Comparison of ENCODE assay signal across 9 mouse cellular contexts in genomic region chr12:84132265-84132664, GRCm38 (mm10). TPM values are rescaled to one million over a fixed set of nuclear protein-coding genes. Genes with fewer than 3 reads are reported as not detected.
DNase-seq lines count a peak whose midpoint lies in the region; ATAC-seq and TF ChIP-seq lines count a peak whose summit lies in the region.
"Had no signal": no experiment of that assay in that cellular context is flagged by ENCODE, and none has a peak within 500 bp of the region (broad histone marks: within the 10 kb centered on the region; RNA-seq: fewer than 3 reads in every experiment).

No protein-coding gene starts in this region.

- no peaks in the 10 kb centered on the region for H3K4me1 ChIP-seq in intestine, postnatal 0 days (replicated peaks; ENCODE audit: control insufficient read depth, insufficient read depth, low read length)
- no peaks in the 10 kb centered on the region for H3K4me1 ChIP-seq in intestine, embryonic 15.5 days (replicated peaks)
- peaks cover 0 to 16% of the 10 kb centered on the region in 2 experiments; a peak in 2 of 4 replicates for H3K4me1 ChIP-seq in CH12.LX (ENCODE audit: control insufficient read depth in 1 of 2, insufficient read depth in 2 of 2)
- peaks cover 1% of the 10 kb centered on the region; the same call in 1 of the 2 replicates for H3K4me1 ChIP-seq in bone marrow, adult 2 months (ENCODE audit: control insufficient read depth, insufficient read depth, low read length)
- H3K4me1 ChIP-seq in heart, embryonic 10.5 days, result no peaks in the 10 kb centered on the region
- H3K4me1 ChIP-seq in heart, embryonic 12.5 days (replicated peaks), result no peaks in the 10 kb centered on the region
- H3K4me1 ChIP-seq: limb, embryonic 15.5 days had no signal

- no peaks in the 10 kb centered on the region for H3K27me3 ChIP-seq in intestine, postnatal 0 days (replicated peaks; ENCODE audit: control insufficient read depth, insufficient read depth, low read length)
- no peaks in the 10 kb centered on the region for H3K27me3 ChIP-seq in intestine, embryonic 15.5 days (replicated peaks)
- H3K27me3 ChIP-seq in CH12.LX (replicated peaks), result no peaks in the 10 kb centered on the region
- no peaks in the 10 kb centered on the region for H3K27me3 ChIP-seq in heart, embryonic 10.5 days (ENCODE audit: insufficient read depth, poor library complexity, severe bottlenecking)
- no peaks in the 10 kb centered on the region for H3K27me3 ChIP-seq in heart, embryonic 12.5 days (replicated peaks)
- H3K27me3 ChIP-seq: limb, embryonic 15.5 days had no signal

- in situ Hi-C loops in CH12.LX (cut with MboI; ENCODE audit: low pct_ligation_motif_present, low pct_unique_long_range_greater_than_20kb, low sequenced_read_pairs), result no loop called here

- TF ChIP-seq RAD21 in CH12.LX (IDR thresholded peaks at IDR 0.05; ENCODE audit: low read depth, low read length), result peak; percentile 64

- H3K4me3 ChIP-seq in intestine, postnatal 0 days (ENCODE audit: low read depth, low read length), result no peak overlapping the region
- H3K4me3 ChIP-seq in intestine, embryonic 15.5 days (replicated peaks), result no peak overlapping the region
- no peak overlapping the region for H3K4me3 ChIP-seq in CH12.LX (replicated peaks in 1 of 3; ENCODE audit: low read depth in 2 of 3, low read length in 2 of 3, poor library complexity in 1 of 3)
- no peak overlapping the region for H3K4me3 ChIP-seq in bone marrow, adult 2 months (replicated peaks; ENCODE audit: control insufficient read depth, low read depth, low read length)
- H3K4me3 ChIP-seq in heart, embryonic 10.5 days, result no peak overlapping the region
- no peak overlapping the region for H3K4me3 ChIP-seq in heart, embryonic 12.5 days
- H3K4me3 ChIP-seq: limb, embryonic 15.5 days had no signal

- no peak for TF ChIP-seq POLR2A in CH12.LX (IDR thresholded peaks at IDR 0.05; ENCODE audit: low read depth, low read length)
- no peak for TF ChIP-seq POLR2A in bone marrow, adult 2 months (IDR thresholded peaks at IDR 0.05; ENCODE audit: borderline replicate concordance, control insufficient read depth, low read depth, low read length)

- no peaks in the 10 kb centered on the region for H3K9me3 ChIP-seq in intestine, postnatal 0 days (ENCODE audit: control insufficient read depth)
- no peaks in the 10 kb centered on the region for H3K9me3 ChIP-seq in intestine, embryonic 15.5 days
- H3K9me3 ChIP-seq in CH12.LX (replicated peaks; ENCODE audit: low read length), result no peaks in the 10 kb centered on the region
- H3K9me3 ChIP-seq in heart, embryonic 10.5 days, result no peaks in the 10 kb centered on the region
- H3K9me3 ChIP-seq in heart, embryonic 12.5 days (replicated peaks), result no peaks in the 10 kb centered on the region; the same call in 1 of the 2 replicates
- H3K9me3 ChIP-seq: limb, embryonic 15.5 days had no signal

- peak; percentile 48 for DNase-seq in CH12.LX (ENCODE audit: extremely low read depth)
- peak; percentile 71 for DNase-seq in lung, postnatal 36 days
- DNase-seq in frontal cortex, postnatal 10 days (ENCODE audit: low spot score in 2 of 2), result no peak
- DNase-seq in heart, embryonic 10.5 days (ENCODE audit: low spot score), result no peak

- TF ChIP-seq CTCF in intestine, postnatal 0 days (IDR thresholded peaks at IDR 0.05; ENCODE audit: low read depth), result peak; percentile 79
- peak; percentile 68 to 86 for TF ChIP-seq CTCF in CH12.LX (conservative IDR thresholded peaks at IDR 0.05 in 1 of 2, IDR thresholded peaks at IDR 0.05 in 1 of 2; ENCODE audit: low read depth in 2 of 2, low read length in 2 of 2)
- peak; percentile 61 for TF ChIP-seq CTCF in bone marrow, adult 2 months (IDR thresholded peaks at IDR 0.05; ENCODE audit: control insufficient read depth, insufficient read depth, low read length)

- no peak overlapping the region for H3K27ac ChIP-seq in intestine, postnatal 0 days (ENCODE audit: low read depth, low read length)
- no peak overlapping the region for H3K27ac ChIP-seq in intestine, embryonic 15.5 days
- H3K27ac ChIP-seq in CH12.LX (ENCODE audit: insufficient read depth, low read depth), result no peak overlapping the region
- H3K27ac ChIP-seq in bone marrow, adult 2 months (ENCODE audit: control insufficient read depth, insufficient read depth, low read depth, low read length, poor library complexity), result no peak overlapping the region
- no peak overlapping the region for H3K27ac ChIP-seq in heart, embryonic 10.5 days
- no peak overlapping the region for H3K27ac ChIP-seq in heart, embryonic 12.5 days (ENCODE audit: poor library complexity, severe bottlenecking)
- H3K27ac ChIP-seq: limb, embryonic 15.5 days had no signal

- dilution Hi-C loops in CH12.LX (cut with MboI; ENCODE audit: extremely low pct_ligation_motif_present, extremely low pct_unique_long_range_greater_than_20kb, low sequenced_read_pairs), result no loop called here

- H3K4me2 ChIP-seq in intestine, postnatal 0 days (replicated peaks; ENCODE audit: low read depth), result no peak overlapping the region
- H3K4me2 ChIP-seq in intestine, embryonic 15.5 days (replicated peaks), result no peak overlapping the region
- no peak overlapping the region for H3K4me2 ChIP-seq in CH12.LX (ENCODE audit: insufficient read depth, low read depth, poor library complexity, severe bottlenecking)
- no peak overlapping the region for H3K4me2 ChIP-seq in heart, embryonic 12.5 days
- H3K4me2 ChIP-seq: limb, embryonic 15.5 days had no signal

- TF ChIP-seq EP300 in CH12.LX (IDR thresholded peaks at IDR 0.05; ENCODE audit: low read length), result no peak

- 71% methylated on average over 3 of the region's 3 CpGs for WGBS in intestine, postnatal 0 days
- 66% methylated on average over 3 of the region's 3 CpGs for WGBS in intestine, embryonic 15.5 days
- WGBS in bone marrow, adult 2 months, result 70% methylated on average over 3 of the region's 3 CpGs
- WGBS in heart, embryonic 10.5 days, result 57% methylated on average over 3 of the region's 3 CpGs
- 53% methylated on average over 3 of the region's 3 CpGs for WGBS in heart, embryonic 12.5 days

- no peak for ATAC-seq in intestine, postnatal 0 days
- no peak for ATAC-seq in intestine, embryonic 15.5 days
- ATAC-seq in heart, embryonic 12.5 days (ENCODE audit: insufficient number of reproducible peaks, low FRiP score), result no peak

- peaks cover 28% of the 10 kb centered on the region for H3K36me3 ChIP-seq in intestine, postnatal 0 days (ENCODE audit: control insufficient read depth, insufficient read depth)
- peaks cover 5% of the 10 kb centered on the region; the same call in 1 of the 2 replicates for H3K36me3 ChIP-seq in intestine, embryonic 15.5 days
- peaks cover 6 to 33% of the 10 kb centered on the region in 2 experiments for H3K36me3 ChIP-seq in CH12.LX (replicated peaks in 1 of 2; ENCODE audit: control insufficient read depth in 1 of 2, insufficient read depth in 1 of 2, low read length in 1 of 2)
- peaks cover 36% of the 10 kb centered on the region for H3K36me3 ChIP-seq in heart, embryonic 10.5 days
- H3K36me3 ChIP-seq in heart, embryonic 12.5 days, result peaks cover 35% of the 10 kb centered on the region

- H3K9ac ChIP-seq in intestine, postnatal 0 days (ENCODE audit: low read depth, low read length), result no peak overlapping the region
- no peak overlapping the region for H3K9ac ChIP-seq in intestine, embryonic 15.5 days
- no peak overlapping the region for H3K9ac ChIP-seq in CH12.LX (ENCODE audit: insufficient read depth, low read depth)
- H3K9ac ChIP-seq in heart, embryonic 12.5 days, result no peak overlapping the region
- H3K9ac ChIP-seq: limb, embryonic 15.5 days had no signal

- H3K79me2 ChIP-seq in CH12.LX (replicated peaks; ENCODE audit: control insufficient read depth, extremely low read depth, insufficient read depth, poor library complexity, severe bottlenecking), result no peaks in the 10 kb centered on the region

TF ChIP-seq in CH12.LX, 34 proteins besides CTCF, POLR2A, EP300 and RAD21:
- TF ChIP-seq MAX (IDR thresholded peaks at IDR 0.05; ENCODE audit: low read length), result no peak
- no peak for TF ChIP-seq MAZ (IDR thresholded peaks at IDR 0.05; ENCODE audit: low read depth, low read length)
- TF ChIP-seq SMC3 (IDR thresholded peaks at IDR 0.05; ENCODE audit: low read depth, low read length), result peak; percentile 70

RNA-seq across cellular contexts. Expression of gene Pnma1, which starts 16.0 kb away (rescaled TPM):
- 0.30 and 0.43 TPM in 2 replicates for polyA plus RNA-seq in intestine, postnatal 0 days (2015; fragmentation: Nextera tagmentation; extraction: Ambion mirVana)
- polyA plus RNA-seq in intestine, embryonic 15.5 days (2015; fragmentation: Nextera tagmentation; extraction: Ambion mirVana), result 0.59 and 0.63 TPM in 2 replicates
- 0.13 and 0.21 TPM in 2 replicates for total RNA-seq in CH12.LX (2012; rRNA removed)
- not detected in 2 replicates for total RNA-seq in CH12.LX (2014; rRNA removed)
- 0.30 TPM in 2 replicates for polyA plus RNA-seq in CH12.LX (2012; ENCODE audit: insufficient read length, low read depth)
- 1.8 and 2.8 TPM in 2 replicates for polyA plus RNA-seq in bone marrow, adult 2 months (2011; ENCODE audit: insufficient read depth, insufficient read length, low replicate concordance, missing spikeins)
- 0.71 and 1.1 TPM in 2 replicates for polyA plus RNA-seq in heart, embryonic 10.5 days (2016; fragmentation: Nextera tagmentation; extraction: Ambion mirVana)
- polyA plus RNA-seq in heart, embryonic 12.5 days (2016; fragmentation: Nextera tagmentation; extraction: Ambion mirVana), result 0.40 and 0.68 TPM in 2 replicates

RNA-seq across cellular contexts. Expression of gene Dnal1, which starts 18.1 kb away (rescaled TPM):
- polyA plus RNA-seq in intestine, postnatal 0 days (2015; fragmentation: Nextera tagmentation; extraction: Ambion mirVana), result 1.0 and 1.3 TPM in 2 replicates
- 3.9 TPM in 2 replicates for polyA plus RNA-seq in intestine, embryonic 15.5 days (2015; fragmentation: Nextera tagmentation; extraction: Ambion mirVana)
- total RNA-seq in CH12.LX (2012; rRNA removed) (1.4 and 1.6 TPM in 2 replicates), CH12.LX (2014; rRNA removed) (0.84 and 1.7 TPM in 2 replicates)
- 2.1 and 2.9 TPM in 2 replicates for polyA plus RNA-seq in CH12.LX (2012; ENCODE audit: insufficient read length, low read depth)
- polyA plus RNA-seq in bone marrow, adult 2 months (2011; ENCODE audit: insufficient read depth, insufficient read length, low replicate concordance, missing spikeins), result 0.60 and 1.7 TPM in 2 replicates
- 3.4 and 3.7 TPM in 2 replicates for polyA plus RNA-seq in heart, embryonic 10.5 days (2016; fragmentation: Nextera tagmentation; extraction: Ambion mirVana)
- 4.4 and 5.4 TPM in 2 replicates for polyA plus RNA-seq in heart, embryonic 12.5 days (2016; fragmentation: Nextera tagmentation; extraction: Ambion mirVana)

RNA-seq across cellular contexts. Expression of gene Acot6, which starts 31.8 kb away (rescaled TPM):
- 8.4 and 9.7 TPM in 2 replicates for polyA plus RNA-seq in intestine, postnatal 0 days (2015; fragmentation: Nextera tagmentation; extraction: Ambion mirVana)
- 2.0 and 2.1 TPM in 2 replicates for polyA plus RNA-seq in intestine, embryonic 15.5 days (2015; fragmentation: Nextera tagmentation; extraction: Ambion mirVana)
- total RNA-seq in CH12.LX (2012; rRNA removed), result 0.04 TPM in 1 of 2 replicates, not detected in the other
- 0.08 and 0.11 TPM in 2 replicates for total RNA-seq in CH12.LX (2014; rRNA removed)
- not detected in 2 replicates for polyA plus RNA-seq in CH12.LX (2012; ENCODE audit: insufficient read length, low read depth)
- 0.62 and 0.75 TPM in 2 replicates for polyA plus RNA-seq in bone marrow, adult 2 months (2011; ENCODE audit: insufficient read depth, insufficient read length, low replicate concordance, missing spikeins)
- polyA plus RNA-seq in heart, embryonic 10.5 days (2016; fragmentation: Nextera tagmentation; extraction: Ambion mirVana), result 0.67 and 0.69 TPM in 2 replicates
- 0.64 and 1.1 TPM in 2 replicates for polyA plus RNA-seq in heart, embryonic 12.5 days (2016; fragmentation: Nextera tagmentation; extraction: Ambion mirVana)

Comparison
In these comparisons a context has a peak if more than half of its experiments do, and no peak if none do; other contexts are left out.
1. DNase-seq: peak in CH12.LX (single experiment) and lung, postnatal 36 days (single experiment); none in frontal cortex, postnatal 10 days (0 of 2) and heart, embryonic 10.5 days (single experiment).
2. Peak in every context shown above with its lines, with median percentiles within 50 percentile points of each other: CTCF ChIP-seq.